Mouse (Mus musculus) stomach, postnatal 0 days (tissue): ENCODE measurements around the gene Plaur. TPM values are rescaled to one million over a fixed set of nuclear protein-coding genes. Genes with fewer than 3 reads are reported as not detected.
A peak's percentile ranks its signal among the peaks of the same experiment; 100 is the strongest.

Experiments used
- ATAC-seq: fragments of 200-750 bp; cut with Nextera tagmentation; 2 replicates; pipeline ENCODE4 v1.8.0; 2017; ENCODE audit not compliant: low FRiP score, low TSS enrichment
- DNase-seq: peaks from one replicate; pipeline ENCODE4 v3.0.0-alpha.2; 2016; ENCODE audit warnings: low spot score
- H3K27ac ChIP-seq: fragments of 300-500 bp; sonication (generic); replicated peaks from 2 replicates; pipeline ENCODE4 v1.5.1; 2014; ENCODE audit warnings: mild to moderate bottlenecking, control low read depth
- H3K27me3 ChIP-seq: fragments of 300-500 bp; sonication (generic); 2 replicates; pipeline ENCODE4 v1.6.1; 2014; ENCODE audit warnings: low read length; ENCODE audit not compliant: control insufficient read depth, insufficient read depth
- H3K36me3 ChIP-seq: fragments of 300-500 bp; sonication (generic); 2 replicates; pipeline ENCODE4 v1.6.1; 2014; ENCODE audit warnings: low read length, mixed read lengths; ENCODE audit not compliant: control insufficient read depth, insufficient read depth
- H3K4me1 ChIP-seq: fragments of 300-500 bp; sonication (generic); replicated peaks from 2 replicates; pipeline ENCODE4 v1.6.1; 2014; ENCODE audit warnings: antibody characterized with exemption; ENCODE audit not compliant: control insufficient read depth, insufficient read depth
- H3K4me2 ChIP-seq: fragments of 300-500 bp; sonication (generic); replicated peaks from 2 replicates; pipeline ENCODE4 v1.6.1; 2014; ENCODE audit warnings: low read depth, mild to moderate bottlenecking, control low read depth, moderate library complexity
- H3K4me3 ChIP-seq: fragments of 300-500 bp; sonication (generic); 2 replicates; pipeline ENCODE4 v1.5.1; 2014; ENCODE audit warnings: low read depth, low read length, control low read depth
- H3K9ac ChIP-seq: fragments of 300-500 bp; sonication (generic); 2 replicates; pipeline ENCODE4 v1.6.1; 2014; ENCODE audit warnings: mild to moderate bottlenecking, low read length, control low read depth, mixed read lengths
- H3K9me3 ChIP-seq: fragments of 300-500 bp; sonication (generic); 2 replicates; pipeline ENCODE4 v1.6.1; 2016; ENCODE audit warnings: low read length; ENCODE audit not compliant: control insufficient read depth
- CTCF ChIP-seq: IDR thresholded peaks from 2 replicates; pipeline ENCODE4 v1.5.1; 2016; ENCODE audit warnings: antibody characterized with exemption, low read depth, mild to moderate bottlenecking, moderate library complexity
- EP300 ChIP-seq: optimal IDR thresholded peaks from 2 replicates; pipeline ENCODE3; 2016; ENCODE audit warnings: antibody characterized with exemption
- WGBS: fragments of 180-500 bp; shearing (Covaris S2); extraction: QIAGEN DNeasy Blood & Tissue Kit; methylation state at CpG from one replicate; pipeline ENCODE4 v1.1.7; 2014; 5-methylcytosine and 5-hydroxymethylcytosine counted together
- polyA plus RNA-seq: library from polyadenylated mRNA; unstranded; fragments of >200 nt; fragmentation: Nextera tagmentation; extraction: Ambion mirVana; gene quantifications from 2 replicates; pipeline ENCODE4 v1.2.1, GENCODE M21; 2015

Plaur gene
- polyA plus RNA-seq, 1 experiment from 2014 or later = 26.8 TPM

DNA sequence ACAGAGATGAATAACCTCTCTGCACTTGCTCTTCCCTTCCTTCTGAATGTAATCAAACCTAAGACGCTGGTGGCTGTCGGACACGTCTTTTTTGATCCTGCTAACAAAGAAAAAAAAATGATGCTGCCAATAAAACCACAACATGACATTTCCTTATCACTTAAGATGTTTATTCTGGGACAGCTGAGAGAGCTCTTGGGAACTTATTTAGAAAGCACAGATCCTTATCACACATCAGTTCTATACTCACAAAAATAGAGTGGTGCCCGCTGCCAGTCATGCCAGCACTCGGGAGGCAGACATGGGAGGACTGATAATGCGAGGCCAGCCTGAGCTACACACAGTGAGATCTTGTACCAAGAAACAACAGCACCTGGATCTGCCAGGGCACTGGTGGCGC lies 22.4 kb upstream of the Plaur start:
- WGBS = 59% methylated on average over 7 of the region's 7 CpGs
- Histone ChIP-seq H3K9ac (no peak overlapping the region), H3K4me3 (no peak overlapping the region), H3K4me1 (no peaks in the 10 kb centered on the region), H3K4me2 (no peak overlapping the region), H3K36me3 (no peaks in the 10 kb centered on the region), H3K27ac (no peak overlapping the region), H3K9me3 (no peaks in the 10 kb centered on the region), H3K27me3 (no peaks in the 10 kb centered on the region)
- DNase-seq (no peak), ATAC-seq (no peak)
- TF ChIP-seq CTCF (no peak), EP300 (no peak)

DNA sequence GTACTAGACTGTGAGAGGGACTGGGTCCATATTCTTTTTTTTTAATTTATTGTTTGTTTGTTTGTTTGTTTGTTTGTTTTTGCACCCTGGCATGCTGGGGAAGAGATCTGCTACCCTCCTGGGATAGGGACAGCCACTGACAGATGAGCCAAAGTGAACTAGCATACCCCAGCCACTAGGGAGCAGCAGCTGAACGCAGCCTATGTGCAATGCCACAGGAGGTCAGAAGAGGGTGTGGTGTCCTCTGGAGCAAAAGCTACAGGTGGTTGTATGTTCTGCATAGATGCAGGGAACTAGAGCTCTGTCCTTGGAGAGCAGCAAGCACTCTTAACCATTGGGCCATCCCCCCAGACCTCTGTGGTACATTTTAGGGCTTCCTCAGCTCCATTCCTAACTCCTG lies 20.5 kb upstream of the Plaur start:
- TF ChIP-seq CTCF (peak; percentile 99), EP300 (no peak)
- peak; percentile 83 for ATAC-seq
- peak; percentile 85 for DNase-seq
- Histone ChIP-seq H3K4me2 (no peak overlapping the region), H3K9me3 (no peaks in the 10 kb centered on the region), H3K27ac (no peak overlapping the region), H3K4me1 (no peaks in the 10 kb centered on the region), H3K36me3 (no peaks in the 10 kb centered on the region), H3K27me3 (no peaks in the 10 kb centered on the region), H3K9ac (no peak overlapping the region), H3K4me3 (no peak overlapping the region)
- 6% methylated on average over 1 of the region's 1 CpGs for WGBS

DNA sequence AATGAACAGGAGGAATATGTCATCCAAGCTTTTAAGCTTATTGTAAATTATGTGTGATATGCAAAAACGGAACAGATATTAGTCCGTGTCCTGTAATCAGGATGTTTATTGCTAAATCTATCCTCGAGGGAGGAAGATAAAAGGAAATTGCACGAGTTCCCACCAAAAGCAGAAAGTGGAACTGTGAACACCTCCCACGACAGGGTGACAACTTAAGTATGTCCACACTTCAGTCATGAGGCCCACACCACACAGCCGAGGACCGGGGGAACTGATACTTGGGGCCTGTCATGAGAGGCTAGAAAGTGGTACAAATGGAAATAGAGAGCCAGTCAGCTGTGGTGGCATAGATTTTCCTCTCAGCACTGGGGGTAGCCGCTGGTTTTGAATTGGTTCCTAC lies 20.0 kb upstream of the Plaur start:
- Histone ChIP-seq H3K4me1 (no peaks in the 10 kb centered on the region), H3K4me3 (no peak overlapping the region), H3K36me3 (no peaks in the 10 kb centered on the region), H3K9me3 (no peaks in the 10 kb centered on the region), H3K27ac (no peak overlapping the region), H3K4me2 (no peak overlapping the region), H3K27me3 (no peaks in the 10 kb centered on the region), H3K9ac (no peak overlapping the region)
- 39% methylated on average over 8 of the region's 8 CpGs for WGBS
- TF ChIP-seq CTCF (no peak), EP300 (no peak)
- ATAC-seq (no peak), DNase-seq (no peak)

- no peaks in the 10 kb centered on the region for H3K27me3 ChIP-seq
- no peaks in the 10 kb centered on the region for H3K36me3 ChIP-seq
- 77% methylated on average over 9 of the region's 9 CpGs for WGBS
- no peak overlapping the region for H3K4me2 ChIP-seq
- H3K4me1 ChIP-seq = no peaks in the 10 kb centered on the region
- TF ChIP-seq EP300 = no peak
- TF ChIP-seq CTCF = no peak
- peak; percentile 53 for ATAC-seq
- H3K9me3 ChIP-seq = no peaks in the 10 kb centered on the region
- H3K4me3 ChIP-seq = no peak overlapping the region
- no peak overlapping the region for H3K9ac ChIP-seq
- DNase-seq = peak; percentile 46
- no peak overlapping the region for H3K27ac ChIP-seq
Measured at GRCm38 (mm10) chr7:24445266-24445926, 16.9 kb upstream of the Plaur start.

DNA sequence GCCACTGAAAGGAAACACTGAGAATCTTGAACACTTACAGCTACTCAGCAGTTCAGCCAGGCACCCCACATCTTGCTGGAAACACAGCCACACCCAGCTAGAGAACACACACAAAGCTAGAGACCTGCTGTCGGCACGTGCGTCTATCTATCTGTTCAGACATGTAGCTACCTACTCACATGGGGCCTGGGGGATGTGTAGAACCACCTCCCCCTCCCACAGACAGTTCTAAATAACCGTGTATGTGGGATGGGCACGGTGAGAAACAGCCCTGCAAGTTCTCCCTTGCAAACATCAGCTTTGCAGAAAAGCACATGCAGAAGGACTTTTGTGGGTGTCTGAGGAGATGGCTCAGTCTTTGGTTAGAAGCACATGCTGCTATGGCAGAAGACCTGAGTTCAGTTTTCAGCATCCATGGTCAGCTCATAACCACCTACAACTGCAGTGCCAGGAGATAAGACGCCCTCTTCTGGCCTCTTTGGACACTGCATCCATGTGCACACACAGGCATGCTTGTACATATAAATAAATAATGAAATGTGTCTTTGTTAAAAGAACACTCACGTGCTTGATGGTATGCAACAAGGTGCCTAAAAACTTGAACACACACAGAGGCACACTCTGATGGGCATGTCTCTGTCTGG lies 15.5 kb upstream of the Plaur start:
- Histone ChIP-seq H3K4me1 (no peaks in the 10 kb centered on the region), H3K27me3 (no peaks in the 10 kb centered on the region), H3K4me2 (no peak overlapping the region), H3K9ac (no peak overlapping the region), H3K4me3 (no peak overlapping the region), H3K36me3 (no peaks in the 10 kb centered on the region), H3K9me3 (no peaks in the 10 kb centered on the region), H3K27ac (peak overlapping the region; percentile 5; the same call in 1 of the 2 replicates)
- no peak for DNase-seq
- no peak for ATAC-seq
- whole genome bisulfite sequencing = 48% methylated on average over 7 of the region's 7 CpGs
- TF ChIP-seq CTCF = peak; percentile 55
- TF ChIP-seq EP300 = no peak

DNA sequence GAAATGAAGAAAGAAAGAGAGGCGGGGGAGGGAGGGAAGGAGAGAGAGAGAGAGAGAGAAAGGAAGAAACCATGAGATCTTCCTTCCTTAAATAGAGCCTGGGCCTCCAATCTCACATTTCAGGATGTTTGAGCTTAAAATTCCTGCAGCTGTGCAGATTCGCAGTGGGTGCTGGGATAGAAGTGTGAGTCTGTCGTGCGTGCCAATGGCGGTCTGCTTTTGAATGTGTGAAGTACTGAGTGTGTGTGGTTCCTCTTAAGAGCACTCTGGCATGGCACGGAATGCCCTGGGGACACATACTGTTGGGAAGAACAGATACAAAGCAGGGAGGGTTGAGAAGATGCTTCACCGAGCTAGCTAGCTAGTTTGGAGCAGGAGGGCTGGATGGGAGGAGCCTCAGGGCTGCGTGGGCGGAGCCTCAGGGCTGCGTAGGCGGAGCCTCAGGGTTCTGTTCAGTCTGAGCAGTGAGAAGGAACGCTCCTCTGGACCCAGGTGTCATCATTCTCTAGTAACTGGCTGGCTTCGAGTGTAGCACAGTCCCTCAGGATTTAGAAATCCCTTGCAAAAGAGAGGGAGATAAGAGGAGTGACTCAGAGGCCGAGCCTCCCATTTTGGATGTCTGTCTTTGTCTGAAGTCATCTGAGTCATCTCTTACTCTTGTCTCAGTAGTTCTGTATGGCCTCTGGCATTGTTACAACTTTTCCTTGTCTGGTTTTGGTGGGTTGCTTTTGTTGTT lies 13.3 kb upstream of the Plaur start:
- H3K9ac ChIP-seq = no peak overlapping the region
- H3K27me3 ChIP-seq = no peaks in the 10 kb centered on the region
- no peak overlapping the region for H3K4me2 ChIP-seq
- H3K4me1 ChIP-seq = no peaks in the 10 kb centered on the region
- H3K36me3 ChIP-seq = no peaks in the 10 kb centered on the region
- 52% methylated on average over 14 of the region's 14 CpGs for WGBS
- TF ChIP-seq CTCF (no peak), EP300 (no peak)
- no peak overlapping the region for H3K4me3 ChIP-seq
- DNase-seq (no peak), ATAC-seq (peak; percentile 38; the same call in 1 of the 2 replicates)
- no peaks in the 10 kb centered on the region for H3K9me3 ChIP-seq
- no peak overlapping the region for H3K27ac ChIP-seq
